Mouse (Mus musculus) heart, embryonic 14.5 days (tissue): ENCODE data around the gene Trpm6. TPM values are rescaled to one million over a fixed set of nuclear protein-coding genes. Genes with fewer than 3 reads are reported as not detected.
A peak's percentile ranks its signal among the peaks of the same experiment; 100 is the strongest.

Source experiments
- ATAC-seq: fragments of 200-750 bp; cut with Nextera tagmentation; 2 replicates; pipeline ENCODE4 v1.8.0; 2017; ENCODE audit warnings: low read depth, moderate TSS enrichment; ENCODE audit not compliant: insufficient number of reproducible peaks, insufficient read depth, low FRiP score
- H3K27ac ChIP-seq, 2 experiments: fragments of 200-500 bp in 1 of 2; fragments of 300-500 bp in 1 of 2; sonication (generic) in 1 of 2; replicated peaks in 1 of 2; 2 replicates each; pipeline ENCODE4 v1.5.1; 2012 to 2014; ENCODE audit warnings: low read depth in 2 of 2, low read length in 2 of 2, control low read depth in 1 of 2, mild to moderate bottlenecking in 1 of 2, mixed read lengths in 1 of 2; ENCODE audit not compliant: control insufficient read depth in 1 of 2, insufficient read depth in 1 of 2
- H3K27me3 ChIP-seq: fragments of 300-500 bp; sonication (generic); 2 replicates; pipeline ENCODE4 v1.6.1; 2014; ENCODE audit warnings: mild to moderate bottlenecking, low read length, control low read depth; ENCODE audit not compliant: control insufficient read depth, insufficient read depth
- H3K36me3 ChIP-seq: fragments of 300-500 bp; sonication (generic); 2 replicates; pipeline ENCODE4 v1.6.1; 2014; ENCODE audit warnings: mild to moderate bottlenecking, control low read depth, low read length, mixed read lengths; ENCODE audit not compliant: control insufficient read depth, insufficient read depth
- H3K4me1 ChIP-seq, 2 experiments: fragments of 200-500 bp in 1 of 2; fragments of 300-500 bp in 1 of 2; sonication (generic) in 1 of 2; 2 replicates each; pipeline ENCODE4 v1.6.1; 2012 to 2014; ENCODE audit warnings: low read length in 2 of 2, control low read depth in 1 of 2, mixed read lengths in 1 of 2; ENCODE audit not compliant: control insufficient read depth in 2 of 2, insufficient read depth in 2 of 2
- H3K4me2 ChIP-seq: fragments of 300-500 bp; sonication (generic); 2 replicates; pipeline ENCODE4 v1.6.1; 2014; ENCODE audit warnings: mild to moderate bottlenecking, low read length
- H3K4me3 ChIP-seq, 2 experiments: fragments of 200-500 bp in 1 of 2; fragments of 300-500 bp in 1 of 2; sonication (generic) in 1 of 2; 2 replicates each; pipeline ENCODE4 v1.5.1; 2012 to 2014; ENCODE audit warnings: low read length in 2 of 2, mild to moderate bottlenecking in 2 of 2, control low read depth in 1 of 2, low read depth in 1 of 2, moderate library complexity in 1 of 2; ENCODE audit not compliant: control insufficient read depth in 1 of 2, insufficient read depth in 1 of 2
- H3K9ac ChIP-seq: fragments of 300-500 bp; sonication (generic); 2 replicates; pipeline ENCODE4 v1.6.1; 2014; ENCODE audit warnings: mild to moderate bottlenecking, low read length
- H3K9me3 ChIP-seq: fragments of 300-500 bp; sonication (generic); 2 replicates; pipeline ENCODE4 v1.6.1; 2016; ENCODE audit warnings: low read length, control low read depth; ENCODE audit not compliant: control insufficient read depth
- WGBS: fragments of 180-500 bp; shearing (Covaris S2); extraction: QIAGEN DNeasy Blood & Tissue Kit; methylation state at CpG from one replicate; pipeline ENCODE4 v1.1.7; 2014; 5-methylcytosine and 5-hydroxymethylcytosine counted together
- polyA plus RNA-seq: library from polyadenylated mRNA; unstranded; fragments of >200 nt; fragmentation: Nextera tagmentation; extraction: Ambion mirVana; gene quantifications from 2 replicates; pipeline ENCODE4 v1.2.1, GENCODE M21; 2014

Gene Trpm6
- polyA plus RNA-seq, 1 experiment from 2014 or later, result 0.31 TPM

GRCm38 (mm10) chr19:18716374-18716773 is 33.4 kb upstream of the Trpm6 start:
- Histone ChIP-seq H3K4me2 (no peak overlapping the region), H3K36me3 (peaks cover 13% of the 10 kb centered on the region; the same call in 1 of the 2 replicates), H3K4me1 (peaks cover 11 to 25% of the 10 kb centered on the region in 2 experiments), H3K9ac (no peak overlapping the region), H3K9me3 (no peaks in the 10 kb centered on the region), H3K27ac (peak overlapping the region in 1 of 2 experiments; percentile 53; a peak in 1 of 4 replicates), H3K4me3 (no peak overlapping the region), H3K27me3 (no peaks in the 10 kb centered on the region)
- 26% methylated on average over 1 of the region's 1 CpGs for WGBS
- ATAC-seq, result no peak

GRCm38 (mm10) chr19:18720337-18720736 is 29.4 kb upstream of the Trpm6 start:
- Histone ChIP-seq H3K27ac (no peak overlapping the region), H3K9me3 (no peaks in the 10 kb centered on the region), H3K27me3 (no peaks in the 10 kb centered on the region), H3K4me1 (peaks cover 3 to 12% of the 10 kb centered on the region in 2 experiments; a peak in 2 of 4 replicates), H3K36me3 (peaks cover 13% of the 10 kb centered on the region; the same call in 1 of the 2 replicates), H3K9ac (no peak overlapping the region), H3K4me2 (no peak overlapping the region), H3K4me3 (no peak overlapping the region)
- ATAC-seq, result no peak
- WGBS, result 84% methylated on average over 3 of the region's 3 CpGs

GRCm38 (mm10) chr19:18725186-18725585 is 24.6 kb upstream of the Trpm6 start:
- peaks cover 1 to 3% of the 10 kb centered on the region in 2 experiments for H3K4me1 ChIP-seq
- no peaks in the 10 kb centered on the region for H3K9me3 ChIP-seq
- 71% methylated on average over 2 of the region's 2 CpGs for WGBS
- no peak overlapping the region for H3K9ac ChIP-seq
- no peak overlapping the region for H3K4me2 ChIP-seq
- H3K27me3 ChIP-seq, result no peaks in the 10 kb centered on the region
- H3K27ac ChIP-seq, result no peak overlapping the region
- H3K4me3 ChIP-seq, result no peak overlapping the region
- ATAC-seq, result no peak
- no peaks in the 10 kb centered on the region for H3K36me3 ChIP-seq

- no peak overlapping the region for H3K4me2 ChIP-seq
- no peaks in the 10 kb centered on the region for H3K9me3 ChIP-seq
- no peak overlapping the region for H3K9ac ChIP-seq
- H3K27me3 ChIP-seq, result no peaks in the 10 kb centered on the region; the same call in 1 of the 2 replicates
- H3K4me3 ChIP-seq, result no peak overlapping the region
- 43% methylated on average over 7 of the region's 7 CpGs for WGBS
- H3K4me1 ChIP-seq, result peaks cover 6 to 18% of the 10 kb centered on the region in 2 experiments
- ATAC-seq, result no peak
- no peak overlapping the region for H3K27ac ChIP-seq
- H3K36me3 ChIP-seq, result no peaks in the 10 kb centered on the region
These were observed 19.5 kb upstream of the Trpm6 start for GRCm38 (mm10) chr19:18730255-18730654.

- Histone ChIP-seq H3K36me3 (no peaks in the 10 kb centered on the region), H3K27ac (no peak overlapping the region), H3K9ac (no peak overlapping the region), H3K9me3 (no peaks in the 10 kb centered on the region), H3K4me2 (peak overlapping the region; percentile 53), H3K4me3 (0 out of 4 replicates have a peak overlapping the region, but pooled peaks of 1 of the 2 experiments have one; percentile 1), H3K27me3 (peaks cover 4% of the 10 kb centered on the region; the same call in 1 of the 2 replicates), H3K4me1 (peaks cover 6 to 18% of the 10 kb centered on the region in 2 experiments)
- no peak for ATAC-seq
- WGBS, result 17% methylated on average over 7 of the region's 7 CpGs
These were observed 18.7 kb upstream of the Trpm6 start for GRCm38 (mm10) chr19:18731077-18731476.

- WGBS, result 90% methylated on average over 4 of the region's 4 CpGs
- Histone ChIP-seq H3K27ac (no peak overlapping the region), H3K4me1 (peaks cover 2 to 8% of the 10 kb centered on the region in 2 experiments), H3K9ac (no peak overlapping the region), H3K4me3 (no peak overlapping the region), H3K9me3 (no peaks in the 10 kb centered on the region), H3K27me3 (peaks cover 4% of the 10 kb centered on the region; the same call in 1 of the 2 replicates), H3K4me2 (no peak overlapping the region), H3K36me3 (no peaks in the 10 kb centered on the region)
- no peak for ATAC-seq
These were observed 13.9 kb upstream of the Trpm6 start for GRCm38 (mm10) chr19:18735901-18736300.

GRCm38 (mm10) chr19:18739146-18739545 is 10.6 kb upstream of the Trpm6 start:
- Histone ChIP-seq H3K4me3 (no peak overlapping the region), H3K9me3 (no peaks in the 10 kb centered on the region), H3K9ac (no peak overlapping the region), H3K4me2 (no peak overlapping the region), H3K4me1 (no peaks in the 10 kb centered on the region), H3K27ac (no peak overlapping the region), H3K27me3 (peaks cover 4% of the 10 kb centered on the region; the same call in 1 of the 2 replicates), H3K36me3 (no peaks in the 10 kb centered on the region)
- no peak for ATAC-seq
- 81% methylated on average over 7 of the region's 7 CpGs for WGBS

GRCm38 (mm10) chr19:18743946-18744345 is 5.8 kb upstream of the Trpm6 start:
- Histone ChIP-seq H3K4me3 (no peak overlapping the region), H3K9me3 (no peaks in the 10 kb centered on the region), H3K36me3 (no peaks in the 10 kb centered on the region), H3K27ac (no peak overlapping the region), H3K4me2 (no peak overlapping the region), H3K9ac (no peak overlapping the region), H3K27me3 (peaks cover 4% of the 10 kb centered on the region; the same call in 1 of the 2 replicates), H3K4me1 (no peaks in the 10 kb centered on the region)
- WGBS, result 87% methylated on average over 5 of the region's 5 CpGs
- no peak for ATAC-seq
